Mouse (Mus musculus) limb, embryonic 11.5 days (tissue): ENCODE results near the gene Fbxo3. TPM values are rescaled to one million over a fixed set of nuclear protein-coding genes. Genes with fewer than 3 reads are reported as not detected.
"Not testable (repeated sequence)": the region's sequence is repeated elsewhere in the genome, so short reads cannot be mapped to it uniquely, and the experiment has no call there.

Experiments
- ATAC-seq: fragments of 200-750 bp; cut with Nextera tagmentation; 2 replicates; pipeline ENCODE4 v1.8.0; 2017; ENCODE audit warnings: low read depth; ENCODE audit not compliant: insufficient number of reproducible peaks, low FRiP score, low TSS enrichment
- DNase-seq: peaks from one replicate; pipeline ENCODE4 v3.0.0-alpha.2; 2015; ENCODE audit warnings: low spot score
- H3K27ac ChIP-seq: fragments of 300-500 bp; sonication (generic); replicated peaks from 2 replicates; pipeline ENCODE4 v1.5.1; 2014; ENCODE audit warnings: low read depth, mild to moderate bottlenecking, low read length
- H3K27me3 ChIP-seq: fragments of 300-500 bp; sonication (generic); 2 replicates; pipeline ENCODE4 v1.6.1; 2014; ENCODE audit warnings: mild to moderate bottlenecking, low read length, mixed read lengths; ENCODE audit not compliant: control insufficient read depth, insufficient read depth
- H3K36me3 ChIP-seq: fragments of 300-500 bp; sonication (generic); 2 replicates; pipeline ENCODE4 v1.6.1; 2014; ENCODE audit warnings: mild to moderate bottlenecking, low read length, moderate library complexity, mixed read lengths; ENCODE audit not compliant: control insufficient read depth, insufficient read depth
- H3K4me1 ChIP-seq: fragments of 300-500 bp; sonication (generic); 2 replicates; pipeline ENCODE4 v1.6.1; 2014; ENCODE audit warnings: low read length, mixed read lengths; ENCODE audit not compliant: control insufficient read depth, insufficient read depth
- H3K4me2 ChIP-seq: fragments of 300-500 bp; sonication (generic); 2 replicates; pipeline ENCODE4 v1.6.1; 2014; ENCODE audit warnings: low read depth, mild to moderate bottlenecking, moderate library complexity; ENCODE audit not compliant: severe bottlenecking
- H3K4me3 ChIP-seq: fragments of 300-500 bp; sonication (generic); 2 replicates; pipeline ENCODE4 v1.5.1; 2014; ENCODE audit warnings: low read depth, low read length
- H3K9ac ChIP-seq: fragments of 300-500 bp; sonication (generic); 2 replicates; pipeline ENCODE4 v1.6.1; 2014; ENCODE audit warnings: mild to moderate bottlenecking, low read length
- H3K9me3 ChIP-seq: fragments of 300-500 bp; sonication (generic); 2 replicates; pipeline ENCODE4 v1.6.1; 2016; ENCODE audit warnings: low read length; ENCODE audit not compliant: control insufficient read depth
- WGBS: fragments of 180-500 bp; shearing (Covaris S2); extraction: QIAGEN DNeasy Blood & Tissue Kit; methylation state at CpG from one replicate; pipeline ENCODE4 v1.1.7; 2014; 5-methylcytosine and 5-hydroxymethylcytosine counted together
- polyA plus RNA-seq: library from polyadenylated mRNA; unstranded; fragments of >200 nt; fragmentation: Nextera tagmentation; extraction: Ambion mirVana; gene quantifications from 2 replicates; pipeline ENCODE4 v1.2.1, GENCODE M21; 2014

Fbxo3 gene
- polyA plus RNA-seq, 1 experiment from 2014 or later = 53.0 TPM

DNA sequence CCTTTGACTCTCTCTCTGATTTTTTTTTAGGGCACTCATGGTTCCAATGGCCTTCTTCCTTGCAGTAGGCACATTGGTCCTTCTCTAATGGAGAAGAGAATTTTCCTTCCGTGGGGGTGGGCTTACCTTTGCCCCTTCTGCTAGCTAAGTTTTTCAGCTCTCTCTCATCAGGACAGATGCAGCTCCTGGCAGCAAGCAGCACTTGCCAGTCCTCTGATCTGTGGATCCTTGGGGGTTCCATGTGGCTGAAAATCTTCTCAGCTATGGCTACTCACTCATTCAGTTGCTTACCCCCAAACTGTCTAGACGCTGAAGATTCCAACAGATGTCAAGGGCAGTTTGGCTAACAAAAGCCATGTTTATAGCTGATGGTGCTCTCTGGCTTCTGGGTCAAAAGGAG, 65.8 kb downstream of the Fbxo3 start:
- Histone ChIP-seq H3K4me2 (no peak overlapping the region), H3K9ac (no peak overlapping the region), H3K27ac (no peak overlapping the region), H3K27me3 (no peaks in the 10 kb centered on the region), H3K4me1 (0 out of 2 replicates have a peak, but pooled peaks cover 3% of the 10 kb centered on the region), H3K36me3 (no peaks in the 10 kb centered on the region), H3K9me3 (no peaks in the 10 kb centered on the region), H3K4me3 (no peak overlapping the region)
- 89% methylated on average over 2 of the region's 2 CpGs for WGBS
- no peak for ATAC-seq
- DNase-seq = no peak

DNA sequence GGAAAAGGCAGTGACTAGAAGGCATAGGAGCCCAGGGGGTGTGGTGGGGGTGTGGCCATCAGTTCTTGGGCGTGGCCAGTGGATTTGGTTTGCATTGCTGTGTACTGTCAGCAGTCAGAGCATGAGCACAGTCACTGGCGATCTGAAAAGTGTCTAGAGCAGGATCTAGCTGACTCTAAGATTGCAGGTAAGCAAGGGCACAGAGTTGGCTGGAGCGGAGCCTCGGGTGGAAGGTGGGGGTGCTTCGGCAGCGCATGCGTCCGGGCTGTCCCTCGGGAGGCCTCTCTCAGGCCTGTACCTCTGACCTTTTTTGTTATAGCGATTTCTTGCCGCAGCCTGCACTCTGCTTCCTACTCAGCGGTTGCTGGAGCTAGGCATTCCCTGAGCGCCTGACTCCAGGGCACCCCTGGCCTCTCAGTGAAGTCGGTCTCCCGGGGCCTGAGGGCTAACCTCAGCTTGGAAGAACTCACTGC, 68.3 kb downstream of the Fbxo3 start, which contains the start of gene Cd59a:
TSS of gene Cd59a (plus strand) at position 61 of the 473 bp plus-strand sequence.
- Histone ChIP-seq H3K4me2 (peak within 1 kb of the TSS; percentile 56), H3K36me3 (no peaks in the 10 kb centered on the region), H3K9ac (peak within 1 kb of the TSS; percentile 28), H3K4me1 (0 out of 2 replicates have a peak, but pooled peaks cover 3% of the 10 kb centered on the region), H3K27me3 (no peaks in the 10 kb centered on the region), H3K9me3 (no peaks in the 10 kb centered on the region), H3K4me3 (peak within 1 kb of the TSS; percentile 42), H3K27ac (no peak within 1 kb of the TSS; the same call in 1 of the 2 replicates)
- DNase-seq = peak; percentile 81
- peak; percentile 86 for ATAC-seq
- WGBS = 9% methylated on average over 15 of the region's 15 CpGs

GRCm38 (mm10) chr2:104096256-104096655, 68.7 kb downstream of the Fbxo3 start:
- Histone ChIP-seq H3K27ac (no peak overlapping the region; the same call in 1 of the 2 replicates), H3K4me3 (peak overlapping the region; percentile 42), H3K4me1 (0 out of 2 replicates have a peak, but pooled peaks cover 3% of the 10 kb centered on the region), H3K4me2 (peak overlapping the region; percentile 56), H3K9me3 (no peaks in the 10 kb centered on the region), H3K9ac (peak overlapping the region; percentile 28), H3K36me3 (no peaks in the 10 kb centered on the region), H3K27me3 (no peaks in the 10 kb centered on the region)
- DNase-seq (no peak), ATAC-seq (no peak)
- WGBS = 50% methylated on average over 10 of the region's 10 CpGs

DNA sequence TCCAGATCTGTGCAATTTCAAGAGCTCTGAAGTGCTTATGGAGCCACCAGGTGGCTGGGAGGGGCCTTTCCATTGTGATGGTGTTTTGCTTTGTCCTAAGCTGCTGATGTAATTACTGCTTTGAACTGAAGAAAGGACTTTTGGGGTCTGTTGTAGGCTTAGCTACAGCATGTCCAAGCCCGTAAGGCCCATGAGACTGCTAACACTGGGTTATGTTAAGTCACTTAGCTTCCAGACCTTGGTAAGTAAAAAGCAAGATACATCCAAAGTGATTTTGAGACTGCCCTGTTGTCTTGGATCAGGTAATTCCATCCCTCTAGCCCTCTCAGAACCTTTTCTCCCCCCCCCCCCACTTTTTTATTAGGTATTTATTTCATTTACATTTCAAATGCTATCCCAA, 69.3 kb downstream of the Fbxo3 start:
- not testable (repeated sequence) for H3K36me3 ChIP-seq, H3K27ac ChIP-seq, H3K9ac ChIP-seq, H3K4me3 ChIP-seq, H3K9me3 ChIP-seq, ATAC-seq, H3K4me2 ChIP-seq, H3K27me3 ChIP-seq, DNase-seq, H3K4me1 ChIP-seq
- WGBS = 75% methylated on average over 1 of the region's 1 CpGs

- not testable (repeated sequence) for H3K27ac ChIP-seq, H3K4me3 ChIP-seq, H3K27me3 ChIP-seq, H3K9me3 ChIP-seq, DNase-seq, H3K4me1 ChIP-seq, H3K9ac ChIP-seq, H3K36me3 ChIP-seq, ATAC-seq, H3K4me2 ChIP-seq
- WGBS = 95% methylated on average over 4 of the region's 4 CpGs
These were observed 69.9 kb downstream of the Fbxo3 start for GRCm38 (mm10) chr2:104097396-104097795.

- Histone ChIP-seq H3K4me3 (no peak overlapping the region), H3K9me3 (no peaks in the 10 kb centered on the region), H3K9ac (no peak overlapping the region), H3K4me2 (no peak overlapping the region), H3K27me3 (no peaks in the 10 kb centered on the region), H3K4me1 (0 out of 2 replicates have a peak, but pooled peaks cover 3% of the 10 kb centered on the region), H3K27ac (no peak overlapping the region), H3K36me3 (no peaks in the 10 kb centered on the region)
- no peak for DNase-seq
- WGBS = 36% methylated on average over 3 of the region's 3 CpGs
- ATAC-seq = no peak
These were observed 71.2 kb downstream of the Fbxo3 start for GRCm38 (mm10) chr2:104098529-104099230.

DNA sequence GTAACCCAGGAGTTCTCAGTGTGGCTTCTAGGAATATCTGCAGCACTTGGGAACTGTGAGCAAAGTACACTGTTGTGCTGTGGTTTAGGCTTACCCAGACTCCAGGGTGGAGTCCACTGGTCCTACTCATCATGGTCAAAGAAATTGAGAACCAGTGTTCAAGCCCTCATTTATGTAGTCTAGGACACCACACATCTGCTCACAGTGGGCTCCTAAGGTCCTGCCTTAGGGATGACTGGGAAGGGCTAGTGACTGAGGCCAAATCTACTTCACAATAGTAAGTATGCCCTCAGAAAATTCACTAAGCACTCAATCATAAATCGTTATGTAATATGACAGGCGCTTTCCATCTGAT, 71.7 kb downstream of the Fbxo3 start:
- no peaks in the 10 kb centered on the region for H3K27me3 ChIP-seq
- H3K4me3 ChIP-seq = no peak overlapping the region
- no peak overlapping the region for H3K9ac ChIP-seq
- H3K4me1 ChIP-seq = 0 out of 2 replicates have a peak, but pooled peaks cover 3% of the 10 kb centered on the region
- no peak overlapping the region for H3K27ac ChIP-seq
- DNase-seq (no peak), ATAC-seq (no peak)
- 96% methylated on average over 2 of the region's 2 CpGs for WGBS
- no peak overlapping the region for H3K4me2 ChIP-seq
- H3K36me3 ChIP-seq = no peaks in the 10 kb centered on the region
- no peaks in the 10 kb centered on the region for H3K9me3 ChIP-seq

DNA sequence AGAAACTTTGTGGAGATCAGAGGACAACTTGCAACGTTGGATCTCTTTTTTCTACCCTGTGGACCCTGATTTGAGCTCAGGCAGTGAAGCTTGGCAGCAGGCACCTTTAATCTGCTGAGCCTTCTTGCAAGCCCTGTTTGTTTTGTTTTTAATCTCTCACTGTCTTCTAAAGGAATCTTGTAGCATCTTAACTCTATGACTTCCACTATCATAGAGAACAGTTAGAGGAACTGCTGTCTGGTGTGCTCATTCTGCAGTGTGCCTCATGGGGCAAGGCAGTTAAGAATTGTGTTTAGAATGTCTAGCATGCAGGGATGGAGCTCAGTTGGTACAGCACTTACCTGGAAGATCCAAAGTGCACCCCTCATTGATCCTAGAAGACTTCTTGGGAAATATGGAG, 72.4 kb downstream of the Fbxo3 start:
- no peaks in the 10 kb centered on the region for H3K27me3 ChIP-seq
- WGBS = 70% methylated on average over 1 of the region's 1 CpGs
- H3K36me3 ChIP-seq = no peaks in the 10 kb centered on the region
- no peak overlapping the region for H3K4me2 ChIP-seq
- no peak for DNase-seq
- no peak for ATAC-seq
- no peaks in the 10 kb centered on the region for H3K9me3 ChIP-seq
- H3K4me3 ChIP-seq = no peak overlapping the region
- 0 out of 2 replicates have a peak, but pooled peaks cover 3% of the 10 kb centered on the region for H3K4me1 ChIP-seq
- H3K27ac ChIP-seq = no peak overlapping the region
- H3K9ac ChIP-seq = no peak overlapping the region
